Mouse (Mus musculus) neutrophil, adult 5-6 weeks (primary cell): ENCODE measurements around the gene Ago1. TPM values are rescaled to one million over a fixed set of nuclear protein-coding genes. Genes with fewer than 3 reads are reported as not detected.
A peak's percentile ranks its signal among the peaks of the same experiment; 100 is the strongest.

Experiments used
- ATAC-seq: fragments of 151-379, 151-347 bp; 2 replicates; pipeline ENCODE4 v1.8.0; 2017; ENCODE audit warnings: mild to moderate bottlenecking, moderate TSS enrichment; ENCODE audit not compliant: insufficient number of reproducible peaks, poor library complexity, low FRiP score, severe bottlenecking; ENCODE audit errors: extremely low read depth
- total RNA-seq: library from RNA; stranded (forward); fragments of 200-1000 nt; gene quantifications from 2 replicates; pipeline ENCODE4 v1.2.3, GENCODE M21; 2017

Gene Ago1
- total RNA-seq, result 27.0 and 27.8 TPM in 2 replicates

- peak; percentile 94 for ATAC-seq
Measured at GRCm38 (mm10) chr4:126468285-126468901, at the start of gene Ago1. TSS of gene Ago1 (minus strand) at chr4:126468583.

- ATAC-seq, result no peak
Measured at GRCm38 (mm10) chr4:126512308-126513066, 44.1 kb upstream of the Ago1 start.

- ATAC-seq, result no peak
Measured at GRCm38 (mm10) chr4:126511013-126511412, 42.6 kb upstream of the Ago1 start.

- no peak for ATAC-seq
Measured at GRCm38 (mm10) chr4:126509072-126509471, 40.7 kb upstream of the Ago1 start.

- ATAC-seq, result no peak
Measured at GRCm38 (mm10) chr4:126508110-126508899, 39.9 kb upstream of the Ago1 start.

- no peak for ATAC-seq
Measured at GRCm38 (mm10) chr4:126502977-126503309, 34.6 kb upstream of the Ago1 start.

- no peak for ATAC-seq
Measured at GRCm38 (mm10) chr4:126502141-126502976, 34.0 kb upstream of the Ago1 start.

- no peak for ATAC-seq
Measured at GRCm38 (mm10) chr4:126498601-126499000, 30.2 kb upstream of the Ago1 start.

GRCm38 (mm10) chr4:126496963-126497362 lies 28.6 kb upstream of the Ago1 start:
- ATAC-seq, result no peak

- ATAC-seq, result no peak
Measured at GRCm38 (mm10) chr4:126495942-126496790, 27.8 kb upstream of the Ago1 start.

GRCm38 (mm10) chr4:126495453-126495852 lies 27.1 kb upstream of the Ago1 start:
- no peak for ATAC-seq

- no peak for ATAC-seq
Measured at GRCm38 (mm10) chr4:126493416-126493815, 25.0 kb upstream of the Ago1 start.

- ATAC-seq, result no peak
Measured at GRCm38 (mm10) chr4:126491977-126492376, 23.6 kb upstream of the Ago1 start.

GRCm38 (mm10) chr4:126490726-126491125 lies 22.3 kb upstream of the Ago1 start:
- no peak for ATAC-seq

- peak; percentile 48; the same call in 1 of the 2 replicates for ATAC-seq
Measured at GRCm38 (mm10) chr4:126489811-126490210, 21.4 kb upstream of the Ago1 start.

- ATAC-seq, result no peak
Measured at GRCm38 (mm10) chr4:126486217-126486616, 17.8 kb upstream of the Ago1 start.

GRCm38 (mm10) chr4:126485065-126485464 lies 16.7 kb upstream of the Ago1 start:
- ATAC-seq, result no peak

- no peak for ATAC-seq
Measured at GRCm38 (mm10) chr4:126483874-126484273, 15.5 kb upstream of the Ago1 start.
